Comparison of ENCODE assay signal across 15 mouse cellular contexts in genomic region chr8:120445249-120445648, GRCm38 (mm10).
DNase-seq lines count a peak whose midpoint lies in the region; ATAC-seq and TF ChIP-seq lines count a peak whose summit lies in the region.
"Had no signal": no experiment of that assay in that cellular context is flagged by ENCODE, and none has a peak within 500 bp of the region (broad histone marks: within the 10 kb centered on the region; RNA-seq: fewer than 3 reads in every experiment).

No protein-coding gene starts in this region.

- no peaks in the 10 kb centered on the region for H3K36me3 ChIP-seq in liver, embryonic 12.5 days
- no peaks in the 10 kb centered on the region for H3K36me3 ChIP-seq in heart, embryonic 12.5 days
- H3K36me3 ChIP-seq: heart, embryonic 15.5 days; limb, embryonic 15.5 days; midbrain, embryonic 15.5 days had no signal

- peak; percentile 91 for ATAC-seq in common myeloid progenitor, adult 5-6 weeks (replicated peaks; ENCODE audit: low read depth, poor library complexity, severe bottlenecking)
- peak; percentile 25; the same call in 1 of the 2 replicates for ATAC-seq in liver, embryonic 12.5 days
- peak; percentile 93 for ATAC-seq in megakaryocyte progenitor cell, adult 5-6 weeks (replicated peaks; ENCODE audit: poor library complexity)
- ATAC-seq in heart, embryonic 12.5 days (ENCODE audit: insufficient number of reproducible peaks, low FRiP score): no peak
- ATAC-seq: midbrain, embryonic 15.5 days had no signal

- peak; percentile 65 to 74 for DNase-seq in lung, adult 18-20 months
- DNase-seq in lung, adult 2 months: no peak
- no peak for DNase-seq in cerebellum, postnatal 14 days
- no peak for DNase-seq in frontal cortex, postnatal 10 days (ENCODE audit: low spot score in 2 of 2)
- DNase-seq: cerebellum, postnatal 25 days; kidney, adult 2 months; layer of hippocampus, postnatal 36 days; thymus, postnatal 36 days had no signal

- H3K4me1 ChIP-seq in lung, adult 2 months (ENCODE audit: control insufficient read depth, insufficient read depth, low read length): peaks cover 10% of the 10 kb centered on the region
- peaks cover 54% of the 10 kb centered on the region for H3K4me1 ChIP-seq in liver, embryonic 12.5 days
- peaks cover 40% of the 10 kb centered on the region for H3K4me1 ChIP-seq in heart, embryonic 12.5 days (replicated peaks)

- H3K4me3 ChIP-seq in lung, adult 2 months (replicated peaks; ENCODE audit: extremely low read depth, low read depth, low read length): no peak overlapping the region
- H3K4me3 ChIP-seq in liver, embryonic 12.5 days: no peak overlapping the region
- no peak overlapping the region for H3K4me3 ChIP-seq in heart, embryonic 12.5 days
- H3K4me3 ChIP-seq: heart, embryonic 15.5 days; limb, embryonic 15.5 days; midbrain, embryonic 15.5 days had no signal

- peaks cover 41% of the 10 kb centered on the region for H3K27me3 ChIP-seq in liver, embryonic 12.5 days (replicated peaks)
- H3K27me3 ChIP-seq in heart, embryonic 12.5 days (replicated peaks): 0 out of 2 replicates have a peak, but pooled peaks cover 7% of the 10 kb centered on the region
- H3K27me3 ChIP-seq: heart, embryonic 15.5 days; midbrain, embryonic 15.5 days had no signal

- no peaks in the 10 kb centered on the region for H3K9me3 ChIP-seq in liver, embryonic 12.5 days (replicated peaks)
- no peaks in the 10 kb centered on the region for H3K9me3 ChIP-seq in heart, embryonic 12.5 days (replicated peaks)
- H3K9me3 ChIP-seq: heart, embryonic 15.5 days; limb, embryonic 15.5 days; midbrain, embryonic 15.5 days had no signal

- no peak overlapping the region for H3K27ac ChIP-seq in liver, embryonic 12.5 days
- no peak overlapping the region for H3K27ac ChIP-seq in heart, embryonic 12.5 days (ENCODE audit: poor library complexity, severe bottlenecking)
- H3K27ac ChIP-seq: heart, embryonic 15.5 days; limb, embryonic 15.5 days; midbrain, embryonic 15.5 days had no signal

- H3K4me2 ChIP-seq in liver, embryonic 12.5 days: no peak overlapping the region
- H3K4me2 ChIP-seq in heart, embryonic 12.5 days: no peak overlapping the region
- H3K4me2 ChIP-seq: heart, embryonic 15.5 days; limb, embryonic 15.5 days; midbrain, embryonic 15.5 days had no signal

- H3K9ac ChIP-seq in liver, embryonic 12.5 days: no peak overlapping the region
- H3K9ac ChIP-seq in heart, embryonic 12.5 days: no peak overlapping the region
- H3K9ac ChIP-seq: heart, embryonic 15.5 days; limb, embryonic 15.5 days; midbrain, embryonic 15.5 days had no signal

- TF ChIP-seq POLR2A in lung, adult 2 months (IDR thresholded peaks at IDR 0.05; ENCODE audit: borderline replicate concordance, extremely low read depth, low read depth, low read length): no peak

- no peak for TF ChIP-seq CTCF in lung, adult 2 months (IDR thresholded peaks at IDR 0.05; ENCODE audit: insufficient read depth, low read length)

- WGBS in lung, adult 2 months: 72% methylated on average over 10 of the region's 10 CpGs
- WGBS in liver, embryonic 12.5 days (ENCODE audit: insufficient replicate concordance): 34% methylated on average over 10 of the region's 10 CpGs
- 61% methylated on average over 10 of the region's 10 CpGs for WGBS in heart, embryonic 12.5 days

Comparison
In these comparisons a context has a peak if more than half of its experiments do, and no peak if none do; other contexts are left out.
1. DNase-seq: peak in lung, adult 18-20 months (2 of 2); none in lung, adult 2 months (single experiment), cerebellum, postnatal 14 days (0 of 2) and frontal cortex, postnatal 10 days (0 of 2).